18 mouse cellular contexts compared by ENCODE assay signal in the genomic region with DNA sequence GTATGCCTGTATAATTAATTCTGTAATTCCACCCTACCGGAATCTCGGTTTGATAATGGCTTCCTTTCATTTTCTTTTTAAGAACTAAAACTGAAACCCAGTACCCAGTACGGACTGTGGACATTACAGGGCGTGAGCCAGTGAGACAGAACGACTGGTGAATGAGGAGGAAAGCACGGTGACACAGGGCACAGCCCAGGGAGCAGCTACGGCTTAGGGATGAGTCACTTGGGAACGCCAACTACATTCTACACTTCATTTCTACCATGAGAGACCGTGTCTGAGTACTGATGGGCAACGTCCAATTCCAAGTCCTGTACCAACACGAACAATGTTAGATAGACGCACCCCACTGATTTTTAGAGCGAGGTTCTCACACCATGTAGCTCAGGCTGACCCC. TPM values are rescaled to one million over a fixed set of nuclear protein-coding genes. Genes with fewer than 3 reads are reported as not detected.
A peak's percentile ranks its signal among the peaks of the same experiment; 100 is the strongest.
DNase-seq lines count a peak whose midpoint lies in the region; ATAC-seq and TF ChIP-seq lines count a peak whose summit lies in the region.
"Had no signal": no experiment of that assay in that cellular context is flagged by ENCODE, and none has a peak within 500 bp of the region (broad histone marks: within the 10 kb centered on the region; RNA-seq: fewer than 3 reads in every experiment).

No protein-coding gene starts in this region.

- H3K9ac ChIP-seq in stomach, embryonic 15.5 days, result no peak overlapping the region
- H3K9ac ChIP-seq: forebrain, embryonic 13.5 days; forebrain, postnatal 0 days; heart, embryonic 12.5 days; hindbrain, embryonic 15.5 days had no signal

- WGBS in stomach, embryonic 15.5 days, result 94% methylated on average over 13 of the region's 13 CpGs

- H3K27ac ChIP-seq in layer of hippocampus, adult 2 months, result peak overlapping the region; percentile 61; the same call in 1 of the 2 replicates
- H3K27ac ChIP-seq in stomach, embryonic 15.5 days, result no peak overlapping the region
- H3K27ac ChIP-seq: embryonic facial prominence, embryonic 10.5 days; forebrain, embryonic 13.5 days; hindbrain, embryonic 15.5 days had no signal

- no peaks in the 10 kb centered on the region for H3K27me3 ChIP-seq in stomach, embryonic 15.5 days (replicated peaks)
- H3K27me3 ChIP-seq: forebrain, embryonic 13.5 days; heart, embryonic 12.5 days; hindbrain, embryonic 15.5 days had no signal

- ATAC-seq in stomach, embryonic 15.5 days (ENCODE audit: insufficient read depth, low FRiP score, low read depth), result peak; percentile 3; the same call in 1 of the 2 replicates
- ATAC-seq: CD4-positive, CD25-positive, alpha-beta regulatory T cell, adult 4 months; forebrain, embryonic 13.5 days; forebrain, postnatal 0 days had no signal

- TF ChIP-seq CTCF in layer of hippocampus, adult 2 months (conservative IDR thresholded peaks at IDR 0.05), result no peak

- intact Hi-C loops in left cerebral cortex, postnatal 14 days (cut with DNase I), result no loop called here

- H3K4me1 ChIP-seq in stomach, embryonic 15.5 days, result peaks cover 6% of the 10 kb centered on the region
- H3K4me1 ChIP-seq: forebrain, embryonic 13.5 days had no signal

- peaks cover 48% of the 10 kb centered on the region for H3K36me3 ChIP-seq in stomach, embryonic 15.5 days

- DNase-seq in cerebellum, adult 11-12 months, result peak; percentile 8
- DNase-seq in cerebellum, postnatal 36 days, result no peak
- no peak for DNase-seq in layer of hippocampus, adult 2 months (ENCODE audit: low spot score in 2 of 2)
- DNase-seq in layer of hippocampus, adult 11-12 months (ENCODE audit: low spot score), result no peak
- DNase-seq in embryo, embryonic 9.5 days (ENCODE audit: extremely low spot score), result no peak
- DNase-seq in left cerebral cortex, postnatal 14 days (ENCODE audit: low spot score in 2 of 2), result no peak
- DNase-seq: adrenal gland, postnatal 10 days; B cell, adult 2 months; cerebellum, adult 8-10 months; cerebellum, postnatal 25 days; forebrain, postnatal 0 days had no signal

- H3K4me3 ChIP-seq in layer of hippocampus, adult 2 months, result no peak overlapping the region
- no peak overlapping the region for H3K4me3 ChIP-seq in stomach, embryonic 15.5 days (replicated peaks)
- H3K4me3 ChIP-seq: embryonic facial prominence, embryonic 10.5 days; forebrain, embryonic 13.5 days; heart, embryonic 12.5 days; hindbrain, embryonic 15.5 days had no signal

- no peak overlapping the region for H3K4me2 ChIP-seq in stomach, embryonic 15.5 days
- H3K4me2 ChIP-seq: forebrain, embryonic 13.5 days; heart, embryonic 12.5 days; hindbrain, embryonic 15.5 days had no signal

- no peaks in the 10 kb centered on the region for H3K9me3 ChIP-seq in stomach, embryonic 15.5 days
- H3K9me3 ChIP-seq: embryonic facial prominence, embryonic 10.5 days; forebrain, embryonic 13.5 days; G1E; heart, embryonic 12.5 days; hindbrain, embryonic 15.5 days had no signal

RNA-seq across cellular contexts. Expression of a gene that starts 16.1 kb away (rescaled TPM):
- 1,000 to 10,000 TPM in 1 of 2 experiments, 100 to 1,000 TPM in 1; 989 to 1,035 TPM for total RNA-seq in layer of hippocampus, adult 2 months (2021)
- polyA plus RNA-seq in stomach, embryonic 15.5 days (2015; fragmentation: Nextera tagmentation; extraction: Ambion mirVana), result 866 and 945 TPM in 2 replicates
- total RNA-seq in left cerebral cortex, postnatal 14 days (2021), result 100 to 1,000 TPM; 732 to 742 TPM

RNA-seq across cellular contexts. Expression of a gene that starts 43.3 kb away (rescaled TPM):
- 10 to 100 TPM; 32.0 to 40.5 TPM for total RNA-seq in layer of hippocampus, adult 2 months (2021)
- polyA plus RNA-seq in stomach, embryonic 15.5 days (2015; fragmentation: Nextera tagmentation; extraction: Ambion mirVana), result 22.9 and 26.0 TPM in 2 replicates
- total RNA-seq in left cerebral cortex, postnatal 14 days (2021), result 10 to 100 TPM; 32.4 to 33.0 TPM
